ENCODE assay signal across 8 mouse cellular contexts in genomic region chr5:136664497-136664896, GRCm38 (mm10). TPM values are rescaled to one million over a fixed set of nuclear protein-coding genes. Genes with fewer than 3 reads are reported as not detected.
DNase-seq lines count a peak whose midpoint lies in the region; ATAC-seq and TF ChIP-seq lines count a peak whose summit lies in the region.

No protein-coding gene starts in this region.

- H3K36me3 ChIP-seq in intestine, embryonic 14.5 days (ENCODE audit: control insufficient read depth, insufficient read depth, low read length): no peaks in the 10 kb centered on the region
- H3K36me3 ChIP-seq in intestine, embryonic 16.5 days (ENCODE audit: control insufficient read depth, insufficient read depth, low read length): no peaks in the 10 kb centered on the region
- H3K36me3 ChIP-seq in limb, embryonic 11.5 days (ENCODE audit: control insufficient read depth, insufficient read depth, low read length): no peaks in the 10 kb centered on the region

- no peak for TF ChIP-seq POLR2A in brain, embryonic 14.5 days (IDR thresholded peaks at IDR 0.05; ENCODE audit: borderline replicate concordance, extremely low read depth, insufficient read depth, insufficient read length, poor library complexity, severe bottlenecking)
- TF ChIP-seq POLR2A in olfactory bulb, adult 2 months (IDR thresholded peaks at IDR 0.05; ENCODE audit: insufficient read depth, low read depth, low read length): no peak

- H3K4me2 ChIP-seq in intestine, embryonic 14.5 days (ENCODE audit: low read length): no peak overlapping the region
- no peak overlapping the region for H3K4me2 ChIP-seq in intestine, embryonic 16.5 days (ENCODE audit: low read depth, low read length)
- H3K4me2 ChIP-seq in limb, embryonic 11.5 days (ENCODE audit: low read depth, severe bottlenecking): no peak overlapping the region

- TF ChIP-seq CTCF in brain, embryonic 14.5 days (IDR thresholded peaks at IDR 0.05; ENCODE audit: borderline replicate concordance, extremely low read depth, insufficient read depth, insufficient read length): peak; percentile 88
- peak; percentile 84 for TF ChIP-seq CTCF in olfactory bulb, adult 2 months (IDR thresholded peaks at IDR 0.05; ENCODE audit: insufficient read depth, low read depth, low read length)

- no peaks in the 10 kb centered on the region for H3K4me1 ChIP-seq in intestine, embryonic 14.5 days (replicated peaks; ENCODE audit: control insufficient read depth, insufficient read depth, low read length)
- H3K4me1 ChIP-seq in intestine, embryonic 16.5 days (ENCODE audit: control insufficient read depth, insufficient read depth, low read length): no peaks in the 10 kb centered on the region
- no peaks in the 10 kb centered on the region for H3K4me1 ChIP-seq in limb, embryonic 11.5 days (ENCODE audit: control insufficient read depth, insufficient read depth, low read length)
- no peaks in the 10 kb centered on the region; the same call in 1 of the 2 replicates for H3K4me1 ChIP-seq in olfactory bulb, adult 2 months (ENCODE audit: control insufficient read depth, insufficient read depth, low read length)

- no peak overlapping the region for H3K9ac ChIP-seq in intestine, embryonic 14.5 days (ENCODE audit: low read length)
- no peak overlapping the region for H3K9ac ChIP-seq in intestine, embryonic 16.5 days (ENCODE audit: low read depth, low read length)
- no peak overlapping the region for H3K9ac ChIP-seq in limb, embryonic 11.5 days (ENCODE audit: low read length)

- no peaks in the 10 kb centered on the region for H3K27me3 ChIP-seq in intestine, embryonic 14.5 days (replicated peaks; ENCODE audit: control insufficient read depth, insufficient read depth, low read length)
- H3K27me3 ChIP-seq in intestine, embryonic 16.5 days (replicated peaks; ENCODE audit: control insufficient read depth, insufficient read depth, low read length): no peaks in the 10 kb centered on the region; the same call in 1 of the 2 replicates
- H3K27me3 ChIP-seq in limb, embryonic 11.5 days (ENCODE audit: control insufficient read depth, insufficient read depth, low read length): no peaks in the 10 kb centered on the region

- H3K4me3 ChIP-seq in intestine, embryonic 14.5 days (ENCODE audit: low read depth, low read length): no peak overlapping the region
- no peak overlapping the region for H3K4me3 ChIP-seq in intestine, embryonic 16.5 days (ENCODE audit: low read length)
- no peak overlapping the region for H3K4me3 ChIP-seq in limb, embryonic 11.5 days (ENCODE audit: low read depth, low read length)
- H3K4me3 ChIP-seq in olfactory bulb, adult 2 months (ENCODE audit: insufficient read depth, low read depth, low read length): no peak overlapping the region

- WGBS in intestine, embryonic 14.5 days: 5% methylated on average over 9 of the region's 9 CpGs
- WGBS in intestine, embryonic 16.5 days: 4% methylated on average over 9 of the region's 9 CpGs
- 6% methylated on average over 9 of the region's 9 CpGs for WGBS in limb, embryonic 11.5 days
- 6% methylated on average over 9 of the region's 9 CpGs for WGBS in olfactory bulb, adult 2 months

- H3K9me3 ChIP-seq in intestine, embryonic 14.5 days (ENCODE audit: control insufficient read depth, low read length): no peaks in the 10 kb centered on the region
- no peaks in the 10 kb centered on the region for H3K9me3 ChIP-seq in intestine, embryonic 16.5 days (ENCODE audit: control insufficient read depth, low read length)
- no peaks in the 10 kb centered on the region for H3K9me3 ChIP-seq in limb, embryonic 11.5 days (ENCODE audit: control insufficient read depth, low read length)

- no peak for ATAC-seq in intestine, embryonic 14.5 days (replicated peaks; ENCODE audit: low FRiP score, low TSS enrichment, low read depth)
- no peak for ATAC-seq in intestine, embryonic 16.5 days
- ATAC-seq in frontal cortex, adult (ENCODE audit: low TSS enrichment): peak; percentile 65; the same call in 1 of the 2 replicates
- no peak for ATAC-seq in limb, embryonic 11.5 days (ENCODE audit: insufficient number of reproducible peaks, low FRiP score, low TSS enrichment, low read depth)

- H3K27ac ChIP-seq in intestine, embryonic 14.5 days (ENCODE audit: low read depth): no peak overlapping the region
- no peak overlapping the region for H3K27ac ChIP-seq in intestine, embryonic 16.5 days (ENCODE audit: low read length)
- no peak overlapping the region for H3K27ac ChIP-seq in limb, embryonic 11.5 days (replicated peaks; ENCODE audit: low read depth, low read length)
- H3K27ac ChIP-seq in olfactory bulb, adult 2 months (ENCODE audit: insufficient read depth, low read depth, low read length): no peak overlapping the region

- DNase-seq in intestine, embryonic 14.5 days (ENCODE audit: low spot score): peak; percentile 88
- DNase-seq in brain, embryonic 14.5 days (ENCODE audit: low read depth): peak; percentile 84
- peak; percentile 27 to 73 for DNase-seq in kidney, adult 8-10 months
- DNase-seq in limb, embryonic 11.5 days (ENCODE audit: low spot score): peak; percentile 89
- DNase-seq in thymus, adult 18-20 months: peak; percentile 43 to 55

RNA-seq across cellular contexts. Expression of gene Myl10, which starts 28.4 kb away (rescaled TPM):
- polyA plus RNA-seq in intestine, embryonic 14.5 days (2014; fragmentation: Nextera tagmentation; extraction: Ambion mirVana): not detected in 2 replicates
- not detected in 2 replicates for polyA plus RNA-seq in intestine, embryonic 16.5 days (2015; fragmentation: Nextera tagmentation; extraction: Ambion mirVana)
- polyA plus RNA-seq in brain, embryonic 14.5 days (2012; rRNA removed): not detected in 2 replicates
- not detected in 2 replicates for polyA plus RNA-seq in limb, embryonic 11.5 days (2014; fragmentation: Nextera tagmentation; extraction: Ambion mirVana)
- polyA plus RNA-seq in olfactory bulb, adult 2 months (2012; ENCODE audit: insufficient read depth, insufficient read length, low replicate concordance, missing spikeins): not detected in 2 replicates
